Mouse (Mus musculus): ENCODE measurements around the gene Ltbr. TPM values are rescaled to one million over a fixed set of nuclear protein-coding genes. Genes with fewer than 3 reads are reported as not detected.

Gene Ltbr
- polyA plus RNA-seq, 1 experiment from 2014 or later = 22.7 TPM

GRCm38 (mm10) chr6:125352046-125352384 lies 38.3 kb upstream of the Ltbr start:
- no peaks in the 10 kb centered on the region for H3K9me3 ChIP-seq
- DNase-seq (ENCODE audit: low spot score) = no peak
- WGBS = 64% methylated on average over 5 of the region's 5 CpGs
- peaks cover 80% of the 10 kb centered on the region for H3K4me1 ChIP-seq (replicated peaks)
- H3K4me3 ChIP-seq = no peak overlapping the region
- no peak overlapping the region for H3K27ac ChIP-seq
- H3K27me3 ChIP-seq (ENCODE audit: insufficient read depth, poor library complexity, severe bottlenecking) = peaks cover 42% of the 10 kb centered on the region
- H3K36me3 ChIP-seq = 0 out of 2 replicates have a peak, but pooled peaks cover under 1% of the 10 kb centered on the region

- no peaks in the 10 kb centered on the region for H3K36me3 ChIP-seq
- H3K4me1 ChIP-seq (replicated peaks) = peaks cover 79% of the 10 kb centered on the region
- 0 out of 2 replicates have a peak overlapping the region, but pooled peaks have one; percentile 61 for H3K4me3 ChIP-seq
- peaks cover 42% of the 10 kb centered on the region for H3K27me3 ChIP-seq (ENCODE audit: insufficient read depth, poor library complexity, severe bottlenecking)
- no peaks in the 10 kb centered on the region for H3K9me3 ChIP-seq
- WGBS = 75% methylated on average over 8 of the region's 8 CpGs
- DNase-seq (ENCODE audit: low spot score) = no peak
- no peak overlapping the region for H3K27ac ChIP-seq
These were observed 37.8 kb upstream of the Ltbr start for GRCm38 (mm10) chr6:125351368-125352045.

GRCm38 (mm10) chr6:125350995-125351324 lies 37.3 kb upstream of the Ltbr start:
- Histone ChIP-seq H3K27ac (peak overlapping the region; percentile 86), H3K4me1 (replicated peaks) (peaks cover 75% of the 10 kb centered on the region), H3K27me3 (ENCODE audit: insufficient read depth, poor library complexity, severe bottlenecking) (peaks cover 41% of the 10 kb centered on the region), H3K9me3 (no peaks in the 10 kb centered on the region), H3K4me3 (peak overlapping the region; percentile 61), H3K36me3 (no peaks in the 10 kb centered on the region)
- WGBS = 75% methylated on average over 2 of the region's 2 CpGs
- no peak for DNase-seq (ENCODE audit: low spot score)

- peaks cover 36% of the 10 kb centered on the region for H3K27me3 ChIP-seq (ENCODE audit: insufficient read depth, poor library complexity, severe bottlenecking)
- 6% methylated on average over 20 of the region's 20 CpGs for WGBS
- no peak for DNase-seq (ENCODE audit: low spot score)
- H3K27ac ChIP-seq = peak overlapping the region; percentile 86
- H3K9me3 ChIP-seq = no peaks in the 10 kb centered on the region
- peak overlapping the region; percentile 61 for H3K4me3 ChIP-seq
- no peaks in the 10 kb centered on the region for H3K36me3 ChIP-seq
- H3K4me1 ChIP-seq (replicated peaks) = peaks cover 69% of the 10 kb centered on the region
These were observed 36.7 kb upstream of the Ltbr start for GRCm38 (mm10) chr6:125350231-125350994.

- peak; percentile 63 for DNase-seq (ENCODE audit: low spot score)
- Histone ChIP-seq H3K4me1 (replicated peaks) (peaks cover 66% of the 10 kb centered on the region), H3K27me3 (ENCODE audit: insufficient read depth, poor library complexity, severe bottlenecking) (peaks cover 32% of the 10 kb centered on the region), H3K27ac (peak overlapping the region; percentile 86), H3K4me3 (peak overlapping the region; percentile 61), H3K36me3 (no peaks in the 10 kb centered on the region), H3K9me3 (no peaks in the 10 kb centered on the region)
- under 1% methylated on average over 27 of the region's 27 CpGs for WGBS
These were observed 36.0 kb upstream of the Ltbr start for GRCm38 (mm10) chr6:125349575-125350230.

GRCm38 (mm10) chr6:125348721-125349574 lies 35.3 kb upstream of the Ltbr start, which contains the start of gene Tnfrsf1a:
Gene Tnfrsf1a (plus strand): TSS chr6:125349362.
- Histone ChIP-seq H3K9me3 (no peaks in the 10 kb centered on the region), H3K27me3 (ENCODE audit: insufficient read depth, poor library complexity, severe bottlenecking) (peaks cover 32% of the 10 kb centered on the region), H3K4me1 (replicated peaks) (peaks cover 66% of the 10 kb centered on the region), H3K4me3 (peak within 1 kb of the TSS; percentile 61), H3K27ac (peak within 1 kb of the TSS; percentile 86), H3K36me3 (no peaks in the 10 kb centered on the region)
- WGBS = 3% methylated on average over 22 of the region's 22 CpGs
- no peak for DNase-seq (ENCODE audit: low spot score)

- H3K36me3 ChIP-seq = no peaks in the 10 kb centered on the region
- H3K9me3 ChIP-seq = no peaks in the 10 kb centered on the region
- H3K27me3 ChIP-seq (ENCODE audit: insufficient read depth, poor library complexity, severe bottlenecking) = peaks cover 29% of the 10 kb centered on the region
- no peak for DNase-seq (ENCODE audit: low spot score)
- H3K4me3 ChIP-seq = no peak overlapping the region
- H3K4me1 ChIP-seq (replicated peaks) = peaks cover 66% of the 10 kb centered on the region
- 52% methylated on average over 2 of the region's 2 CpGs for WGBS
- H3K27ac ChIP-seq = no peak overlapping the region
These were observed 32.3 kb upstream of the Ltbr start for GRCm38 (mm10) chr6:125346029-125346428.

GRCm38 (mm10) chr6:125345625-125346024 lies 31.9 kb upstream of the Ltbr start:
- WGBS = 69% methylated on average over 1 of the region's 1 CpGs
- Histone ChIP-seq H3K4me3 (no peak overlapping the region), H3K27ac (no peak overlapping the region), H3K9me3 (no peaks in the 10 kb centered on the region), H3K27me3 (ENCODE audit: insufficient read depth, poor library complexity, severe bottlenecking) (peaks cover 25% of the 10 kb centered on the region), H3K36me3 (no peaks in the 10 kb centered on the region), H3K4me1 (replicated peaks) (peaks cover 66% of the 10 kb centered on the region)
- DNase-seq (ENCODE audit: low spot score) = no peak

- Histone ChIP-seq H3K9me3 (no peaks in the 10 kb centered on the region), H3K4me3 (no peak overlapping the region), H3K27ac (no peak overlapping the region), H3K4me1 (replicated peaks) (peaks cover 65% of the 10 kb centered on the region), H3K36me3 (no peaks in the 10 kb centered on the region), H3K27me3 (ENCODE audit: insufficient read depth, poor library complexity, severe bottlenecking) (peaks cover 24% of the 10 kb centered on the region)
- 70% methylated on average over 4 of the region's 4 CpGs for WGBS
- no peak for DNase-seq (ENCODE audit: low spot score)
These were observed 31.2 kb upstream of the Ltbr start for GRCm38 (mm10) chr6:125344866-125345265.

GRCm38 (mm10) chr6:125344084-125344483 lies 30.4 kb upstream of the Ltbr start:
- peaks cover 23% of the 10 kb centered on the region for H3K27me3 ChIP-seq (ENCODE audit: insufficient read depth, poor library complexity, severe bottlenecking)
- H3K9me3 ChIP-seq = no peaks in the 10 kb centered on the region
- H3K4me3 ChIP-seq = no peak overlapping the region
- H3K36me3 ChIP-seq = no peaks in the 10 kb centered on the region
- H3K27ac ChIP-seq = 0 out of 2 replicates have a peak overlapping the region, but pooled peaks have one; percentile 16
- 44% methylated on average over 8 of the region's 8 CpGs for WGBS
- no peak for DNase-seq (ENCODE audit: low spot score)
- H3K4me1 ChIP-seq (replicated peaks) = peaks cover 57% of the 10 kb centered on the region

GRCm38 (mm10) chr6:125342198-125342597 lies 28.5 kb upstream of the Ltbr start:
- WGBS = 57% methylated on average over 3 of the region's 3 CpGs

GRCm38 (mm10) chr6:125340244-125340643 lies 26.6 kb upstream of the Ltbr start:
- 61% methylated on average over 5 of the region's 5 CpGs for WGBS
- Histone ChIP-seq H3K27me3 (ENCODE audit: insufficient read depth, poor library complexity, severe bottlenecking) (peaks cover 7% of the 10 kb centered on the region), H3K27ac (peak overlapping the region; percentile 70), H3K36me3 (no peaks in the 10 kb centered on the region), H3K9me3 (no peaks in the 10 kb centered on the region), H3K4me1 (replicated peaks) (peaks cover 50% of the 10 kb centered on the region), H3K4me3 (no peak overlapping the region)
- DNase-seq (ENCODE audit: low spot score) = no peak

More at GRCm38 (mm10) chr6:125342198-125342597, 28.5 kb upstream of the Ltbr start:
- no peak for DNase-seq (ENCODE audit: low spot score)
- Histone ChIP-seq H3K27me3 (ENCODE audit: insufficient read depth, poor library complexity, severe bottlenecking) (peaks cover 7% of the 10 kb centered on the region), H3K27ac (no peak overlapping the region), H3K9me3 (no peaks in the 10 kb centered on the region), H3K4me1 (replicated peaks) (peaks cover 50% of the 10 kb centered on the region), H3K4me3 (no peak overlapping the region), H3K36me3 (no peaks in the 10 kb centered on the region)
